Mouse (Mus musculus): Measurements from ENCODE around the gene Myh14. TPM values are rescaled to one million over a fixed set of nuclear protein-coding genes. Genes with fewer than 3 reads are reported as not detected.
A peak's percentile ranks its signal among the peaks of the same experiment; 100 is the strongest.
"Not testable (repeated sequence)": the region's sequence is repeated elsewhere in the genome, so short reads cannot be mapped to it uniquely, and the experiment has no call there.

The Myh14 gene
- polyA plus RNA-seq (2014; fragmentation: Nextera tagmentation; extraction: Ambion mirVana) = 2.1 and 4.5 TPM in 2 replicates

- H3K4me3 ChIP-seq (ENCODE audit: low read depth, low read length) = peak within 1 kb of the TSS; percentile 20
- DNase-seq (ENCODE audit: low spot score) = peak; percentile 88
- peak; percentile 92 for ATAC-seq (replicated peaks; ENCODE audit: insufficient number of reproducible peaks, low FRiP score, low TSS enrichment, low read depth)
- peaks cover 8% of the 10 kb centered on the region; the same call in 1 of the 2 replicates for H3K27me3 ChIP-seq (ENCODE audit: control insufficient read depth, insufficient read depth, low read length)
- no peaks in the 10 kb centered on the region for H3K9me3 ChIP-seq (replicated peaks; ENCODE audit: control insufficient read depth, low read length)
- no peaks in the 10 kb centered on the region; the same call in 1 of the 2 replicates for H3K36me3 ChIP-seq (replicated peaks; ENCODE audit: control insufficient read depth, insufficient read depth, low read depth, low read length)
- H3K4me2 ChIP-seq (ENCODE audit: low read depth, low read length) = peak within 1 kb of the TSS; percentile 37
- under 1% methylated on average over 23 of the region's 23 CpGs for WGBS
- no peak within 1 kb of the TSS for H3K27ac ChIP-seq (replicated peaks; ENCODE audit: low read depth, low read length)
- no peak within 1 kb of the TSS for H3K9ac ChIP-seq (replicated peaks; ENCODE audit: low read length)
- H3K4me1 ChIP-seq (ENCODE audit: control insufficient read depth, insufficient read depth, low read length) = peaks cover 4% of the 10 kb centered on the region; the same call in 1 of the 2 replicates
Measured at GRCm38 (mm10) chr7:44670803-44671202, at the start of gene Myh14. TSS of gene Myh14 (minus strand) at chr7:44670843.

GRCm38 (mm10) chr7:44709881-44710280, 39.2 kb upstream of the Myh14 start:
- H3K4me2 ChIP-seq (ENCODE audit: low read depth, low read length) = no peak overlapping the region
- H3K9ac ChIP-seq (replicated peaks; ENCODE audit: low read length) = no peak overlapping the region
- H3K27ac ChIP-seq (replicated peaks; ENCODE audit: low read depth, low read length) = no peak overlapping the region
- no peaks in the 10 kb centered on the region for H3K9me3 ChIP-seq (replicated peaks; ENCODE audit: control insufficient read depth, low read length)
- H3K36me3 ChIP-seq (replicated peaks; ENCODE audit: control insufficient read depth, insufficient read depth, low read depth, low read length) = no peaks in the 10 kb centered on the region
- 76% methylated on average over 5 of the region's 5 CpGs for WGBS
- no peak overlapping the region for H3K4me3 ChIP-seq (ENCODE audit: low read depth, low read length)
- DNase-seq (ENCODE audit: low spot score) (no peak), ATAC-seq (replicated peaks; ENCODE audit: insufficient number of reproducible peaks, low FRiP score, low TSS enrichment, low read depth) (no peak)
- H3K4me1 ChIP-seq (ENCODE audit: control insufficient read depth, insufficient read depth, low read length) = no peaks in the 10 kb centered on the region
- H3K27me3 ChIP-seq (ENCODE audit: control insufficient read depth, insufficient read depth, low read length) = no peaks in the 10 kb centered on the region

GRCm38 (mm10) chr7:44708574-44708973, 37.9 kb upstream of the Myh14 start, which contains the start of gene Izumo2:
TSS of gene Izumo2 (plus strand) at chr7:44708742.
- no peak within 1 kb of the TSS for H3K27ac ChIP-seq (replicated peaks; ENCODE audit: low read depth, low read length)
- H3K27me3 ChIP-seq (ENCODE audit: control insufficient read depth, insufficient read depth, low read length) = no peaks in the 10 kb centered on the region
- H3K9ac ChIP-seq (replicated peaks; ENCODE audit: low read length) = no peak within 1 kb of the TSS
- H3K9me3 ChIP-seq (replicated peaks; ENCODE audit: control insufficient read depth, low read length) = no peaks in the 10 kb centered on the region
- H3K4me3 ChIP-seq (ENCODE audit: low read depth, low read length) = no peak within 1 kb of the TSS
- DNase-seq (ENCODE audit: low spot score) (no peak), ATAC-seq (replicated peaks; ENCODE audit: insufficient number of reproducible peaks, low FRiP score, low TSS enrichment, low read depth) (no peak)
- WGBS = 72% methylated on average over 14 of the region's 14 CpGs
- H3K4me1 ChIP-seq (ENCODE audit: control insufficient read depth, insufficient read depth, low read length) = no peaks in the 10 kb centered on the region
- no peaks in the 10 kb centered on the region for H3K36me3 ChIP-seq (replicated peaks; ENCODE audit: control insufficient read depth, insufficient read depth, low read depth, low read length)
- H3K4me2 ChIP-seq (ENCODE audit: low read depth, low read length) = no peak within 1 kb of the TSS

- H3K4me3 ChIP-seq (ENCODE audit: low read depth, low read length); DNase-seq (ENCODE audit: low spot score); ATAC-seq (replicated peaks; ENCODE audit: insufficient number of reproducible peaks, low FRiP score, low TSS enrichment, low read depth); H3K4me2 ChIP-seq (ENCODE audit: low read depth, low read length); H3K27ac ChIP-seq (replicated peaks; ENCODE audit: low read depth, low read length); H3K9ac ChIP-seq (replicated peaks; ENCODE audit: low read length); H3K4me1 ChIP-seq (ENCODE audit: control insufficient read depth, insufficient read depth, low read length); H3K27me3 ChIP-seq (ENCODE audit: control insufficient read depth, insufficient read depth, low read length); H3K9me3 ChIP-seq (replicated peaks; ENCODE audit: control insufficient read depth, low read length); H3K36me3 ChIP-seq (replicated peaks; ENCODE audit: control insufficient read depth, insufficient read depth, low read depth, low read length): not testable (repeated sequence)
- 89% methylated on average over 6 of the region's 6 CpGs for WGBS
Measured at GRCm38 (mm10) chr7:44708093-44708492, 37.5 kb upstream of the Myh14 start.

GRCm38 (mm10) chr7:44707169-44707675, 36.6 kb upstream of the Myh14 start:
- Histone ChIP-seq H3K9me3 (replicated peaks; ENCODE audit: control insufficient read depth, low read length) (no peaks in the 10 kb centered on the region), H3K9ac (replicated peaks; ENCODE audit: low read length) (no peak overlapping the region), H3K27ac (replicated peaks; ENCODE audit: low read depth, low read length) (no peak overlapping the region), H3K36me3 (replicated peaks; ENCODE audit: control insufficient read depth, insufficient read depth, low read depth, low read length) (no peaks in the 10 kb centered on the region), H3K4me3 (ENCODE audit: low read depth, low read length) (no peak overlapping the region), H3K4me2 (ENCODE audit: low read depth, low read length) (no peak overlapping the region), H3K27me3 (ENCODE audit: control insufficient read depth, insufficient read depth, low read length) (no peaks in the 10 kb centered on the region), H3K4me1 (ENCODE audit: control insufficient read depth, insufficient read depth, low read length) (no peaks in the 10 kb centered on the region)
- WGBS = 85% methylated on average over 5 of the region's 5 CpGs
- ATAC-seq (replicated peaks; ENCODE audit: insufficient number of reproducible peaks, low FRiP score, low TSS enrichment, low read depth) = no peak
- no peak for DNase-seq (ENCODE audit: low spot score)

- DNase-seq (ENCODE audit: low spot score) = no peak
- Histone ChIP-seq H3K36me3 (replicated peaks; ENCODE audit: control insufficient read depth, insufficient read depth, low read depth, low read length) (no peaks in the 10 kb centered on the region), H3K9me3 (replicated peaks; ENCODE audit: control insufficient read depth, low read length) (no peaks in the 10 kb centered on the region), H3K9ac (replicated peaks; ENCODE audit: low read length) (no peak overlapping the region), H3K4me1 (ENCODE audit: control insufficient read depth, insufficient read depth, low read length) (no peaks in the 10 kb centered on the region), H3K4me2 (ENCODE audit: low read depth, low read length) (no peak overlapping the region), H3K27me3 (ENCODE audit: control insufficient read depth, insufficient read depth, low read length) (no peaks in the 10 kb centered on the region), H3K4me3 (ENCODE audit: low read depth, low read length) (no peak overlapping the region), H3K27ac (replicated peaks; ENCODE audit: low read depth, low read length) (no peak overlapping the region)
- ATAC-seq (replicated peaks; ENCODE audit: insufficient number of reproducible peaks, low FRiP score, low TSS enrichment, low read depth) = no peak
Measured at GRCm38 (mm10) chr7:44706322-44706721, 35.7 kb upstream of the Myh14 start.

GRCm38 (mm10) chr7:44705086-44705485, 34.4 kb upstream of the Myh14 start:
- Histone ChIP-seq H3K4me3 (ENCODE audit: low read depth, low read length) (no peak overlapping the region), H3K4me2 (ENCODE audit: low read depth, low read length) (no peak overlapping the region), H3K27ac (replicated peaks; ENCODE audit: low read depth, low read length) (no peak overlapping the region), H3K4me1 (ENCODE audit: control insufficient read depth, insufficient read depth, low read length) (no peaks in the 10 kb centered on the region), H3K27me3 (ENCODE audit: control insufficient read depth, insufficient read depth, low read length) (no peaks in the 10 kb centered on the region), H3K36me3 (replicated peaks; ENCODE audit: control insufficient read depth, insufficient read depth, low read depth, low read length) (no peaks in the 10 kb centered on the region), H3K9me3 (replicated peaks; ENCODE audit: control insufficient read depth, low read length) (no peaks in the 10 kb centered on the region), H3K9ac (replicated peaks; ENCODE audit: low read length) (no peak overlapping the region)
- ATAC-seq (replicated peaks; ENCODE audit: insufficient number of reproducible peaks, low FRiP score, low TSS enrichment, low read depth) (no peak), DNase-seq (ENCODE audit: low spot score) (no peak)
- 83% methylated on average over 4 of the region's 4 CpGs for WGBS

GRCm38 (mm10) chr7:44704363-44704762, 33.7 kb upstream of the Myh14 start:
- H3K9me3 ChIP-seq (replicated peaks; ENCODE audit: control insufficient read depth, low read length) = no peaks in the 10 kb centered on the region

More at GRCm38 (mm10) chr7:44704363-44704762, 33.7 kb upstream of the Myh14 start:
- Histone ChIP-seq H3K27me3 (ENCODE audit: control insufficient read depth, insufficient read depth, low read length) (no peaks in the 10 kb centered on the region), H3K9ac (replicated peaks; ENCODE audit: low read length) (no peak overlapping the region), H3K4me2 (ENCODE audit: low read depth, low read length) (no peak overlapping the region), H3K4me1 (ENCODE audit: control insufficient read depth, insufficient read depth, low read length) (no peaks in the 10 kb centered on the region), H3K27ac (replicated peaks; ENCODE audit: low read depth, low read length) (no peak overlapping the region), H3K36me3 (replicated peaks; ENCODE audit: control insufficient read depth, insufficient read depth, low read depth, low read length) (no peaks in the 10 kb centered on the region), H3K4me3 (ENCODE audit: low read depth, low read length) (no peak overlapping the region)
- WGBS = 50% methylated on average over 3 of the region's 3 CpGs
- peak; percentile 53 for DNase-seq (ENCODE audit: low spot score)
- ATAC-seq (replicated peaks; ENCODE audit: insufficient number of reproducible peaks, low FRiP score, low TSS enrichment, low read depth) = no peak

Data from embryonic facial prominence, embryonic 11.5 days (tissue).